Mouse (Mus musculus) kidney, embryonic 15.5 days (tissue): ENCODE results near the gene D630045J12Rik. TPM values are rescaled to one million over a fixed set of nuclear protein-coding genes. Genes with fewer than 3 reads are reported as not detected.
A peak's percentile ranks its signal among the peaks of the same experiment; 100 is the strongest.

Experiments used
- ATAC-seq: fragments of 200-750 bp; cut with Nextera tagmentation; replicated peaks from 2 replicates; pipeline ENCODE4 v1.8.0; 2017; ENCODE audit warnings: moderate TSS enrichment; ENCODE audit not compliant: low FRiP score
- H3K27ac ChIP-seq: fragments of 300-500 bp; sonication (generic); 2 replicates; pipeline ENCODE4 v1.5.1; 2015; ENCODE audit warnings: mild to moderate bottlenecking, inconsistent platforms
- H3K27me3 ChIP-seq: fragments of 300-500 bp; sonication (generic); 2 replicates; pipeline ENCODE4 v1.6.1; 2015; ENCODE audit warnings: inconsistent platforms
- H3K36me3 ChIP-seq: fragments of 300-500 bp; sonication (generic); 2 replicates; pipeline ENCODE4 v1.6.1; 2015; ENCODE audit warnings: inconsistent platforms
- H3K4me1 ChIP-seq: fragments of 300-500 bp; sonication (generic); 2 replicates; pipeline ENCODE4 v1.6.1; 2015; ENCODE audit warnings: inconsistent platforms
- H3K4me2 ChIP-seq: fragments of 300-500 bp; sonication (generic); 2 replicates; pipeline ENCODE4 v1.6.1; 2015; ENCODE audit warnings: moderate library complexity, mild to moderate bottlenecking, inconsistent platforms
- H3K4me3 ChIP-seq: fragments of 300-500 bp; sonication (generic); replicated peaks from 2 replicates; pipeline ENCODE4 v1.5.1; 2015; ENCODE audit warnings: mild to moderate bottlenecking, inconsistent platforms
- H3K9ac ChIP-seq: fragments of 300-500 bp; sonication (generic); 2 replicates; pipeline ENCODE4 v1.6.1; 2015; ENCODE audit warnings: mild to moderate bottlenecking, inconsistent platforms
- H3K9me3 ChIP-seq: fragments of 300-500 bp; sonication (generic); replicated peaks from 2 replicates; pipeline ENCODE4 v1.6.1; 2016; ENCODE audit warnings: inconsistent platforms
- WGBS: fragments of 180-500 bp; shearing (Covaris S2); methylation state at CpG from one replicate; pipeline ENCODE4 v1.1.7; 2015; ENCODE audit warnings: mixed read lengths; 5-methylcytosine and 5-hydroxymethylcytosine counted together
- polyA plus RNA-seq: library from polyadenylated mRNA; unstranded; fragments of >200 nt; fragmentation: Nextera tagmentation; extraction: Ambion mirVana; gene quantifications from 2 replicates; pipeline ENCODE4 v1.2.1, GENCODE M21; 2015

D630045J12Rik gene
- polyA plus RNA-seq: 6.7 and 7.8 TPM in 2 replicates

GRCm38 (mm10) chr6:38253736-38254641 is at the start of gene D630045J12Rik:
Gene D630045J12Rik (minus strand): TSS chr6:38254009.
- Histone ChIP-seq H3K9ac (peak within 1 kb of the TSS; percentile 89), H3K4me2 (peak within 1 kb of the TSS; percentile 82), H3K9me3 (no peaks in the 10 kb centered on the region), H3K27me3 (no peaks in the 10 kb centered on the region), H3K27ac (peak within 1 kb of the TSS; percentile 91), H3K36me3 (no peaks in the 10 kb centered on the region), H3K4me1 (peaks cover 31% of the 10 kb centered on the region), H3K4me3 (peak within 1 kb of the TSS; percentile 88)
- under 1% methylated on average over 113 of the region's 118 CpGs for WGBS
- peak; percentile 95 for ATAC-seq

- Histone ChIP-seq H3K4me2 (peak within 1 kb of the TSS; percentile 67), H3K27me3 (no peaks in the 10 kb centered on the region), H3K4me3 (peak within 1 kb of the TSS; percentile 86), H3K36me3 (peaks cover 34% of the 10 kb centered on the region), H3K9me3 (no peaks in the 10 kb centered on the region), H3K4me1 (peaks cover 11% of the 10 kb centered on the region), H3K27ac (peak within 1 kb of the TSS; percentile 98), H3K9ac (peak within 1 kb of the TSS; percentile 93)
- 0% methylated on average over 65 of the region's 70 CpGs for WGBS
- ATAC-seq: peak; percentile 99
Measured at GRCm38 (mm10) chr6:38298761-38299401, 45.1 kb upstream of the D630045J12Rik start, which contains the start of gene Zc3hav1l. Gene Zc3hav1l (minus strand): TSS chr6:38299259.

GRCm38 (mm10) chr6:38298246-38298635 is 44.4 kb upstream of the D630045J12Rik start:
- peaks cover 11% of the 10 kb centered on the region for H3K4me1 ChIP-seq
- no peaks in the 10 kb centered on the region for H3K27me3 ChIP-seq
- ATAC-seq: peak; percentile 20
- H3K36me3 ChIP-seq: peaks cover 37% of the 10 kb centered on the region
- peak overlapping the region; percentile 98 for H3K27ac ChIP-seq
- H3K9me3 ChIP-seq: no peaks in the 10 kb centered on the region
- peak overlapping the region; percentile 67 for H3K4me2 ChIP-seq
- H3K4me3 ChIP-seq: peak overlapping the region; percentile 86
- under 1% methylated on average over 10 of the region's 10 CpGs for WGBS
- peak overlapping the region; percentile 93 for H3K9ac ChIP-seq

- WGBS: 28% methylated on average over 12 of the region's 12 CpGs
- H3K9ac ChIP-seq: peak overlapping the region; percentile 93
- no peak for ATAC-seq
- peak overlapping the region; percentile 98 for H3K27ac ChIP-seq
- H3K4me2 ChIP-seq: peak overlapping the region; percentile 67
- H3K9me3 ChIP-seq: no peaks in the 10 kb centered on the region
- peaks cover 11% of the 10 kb centered on the region for H3K4me1 ChIP-seq
- H3K27me3 ChIP-seq: no peaks in the 10 kb centered on the region
- H3K36me3 ChIP-seq: peaks cover 42% of the 10 kb centered on the region
- peak overlapping the region; percentile 86 for H3K4me3 ChIP-seq
Measured at GRCm38 (mm10) chr6:38297580-38298245, 43.9 kb upstream of the D630045J12Rik start.

- no peak overlapping the region for H3K9ac ChIP-seq
- H3K27me3 ChIP-seq: no peaks in the 10 kb centered on the region
- peaks cover 82% of the 10 kb centered on the region for H3K36me3 ChIP-seq
- ATAC-seq: no peak
- no peaks in the 10 kb centered on the region for H3K9me3 ChIP-seq
- H3K4me2 ChIP-seq: no peak overlapping the region
- H3K27ac ChIP-seq: no peak overlapping the region
- no peak overlapping the region for H3K4me3 ChIP-seq
- 80% methylated on average over 3 of the region's 3 CpGs for WGBS
- H3K4me1 ChIP-seq: peaks cover 6% of the 10 kb centered on the region
Measured at GRCm38 (mm10) chr6:38293708-38294107, 39.9 kb upstream of the D630045J12Rik start.

- H3K4me2 ChIP-seq: no peak overlapping the region
- H3K9me3 ChIP-seq: no peaks in the 10 kb centered on the region
- no peak for ATAC-seq
- H3K36me3 ChIP-seq: peaks cover 89% of the 10 kb centered on the region
- H3K4me3 ChIP-seq: no peak overlapping the region
- H3K27me3 ChIP-seq: no peaks in the 10 kb centered on the region
- H3K27ac ChIP-seq: no peak overlapping the region
- H3K9ac ChIP-seq: no peak overlapping the region
- 62% methylated on average over 11 of the region's 11 CpGs for WGBS
- peaks cover 5% of the 10 kb centered on the region for H3K4me1 ChIP-seq
Measured at GRCm38 (mm10) chr6:38292871-38293646, 39.2 kb upstream of the D630045J12Rik start.

- Histone ChIP-seq H3K4me3 (no peak overlapping the region), H3K4me1 (no peaks in the 10 kb centered on the region), H3K9me3 (peaks cover 12% of the 10 kb centered on the region), H3K9ac (no peak overlapping the region), H3K36me3 (peaks cover 61% of the 10 kb centered on the region), H3K4me2 (no peak overlapping the region), H3K27me3 (no peaks in the 10 kb centered on the region), H3K27ac (no peak overlapping the region)
- no peak for ATAC-seq
- 98% methylated on average over 19 of the region's 19 CpGs for WGBS
Measured at GRCm38 (mm10) chr6:38284422-38284821, 30.6 kb upstream of the D630045J12Rik start.

- no peaks in the 10 kb centered on the region for H3K4me1 ChIP-seq
- H3K4me3 ChIP-seq: no peak overlapping the region
- ATAC-seq: no peak
- no peaks in the 10 kb centered on the region for H3K36me3 ChIP-seq
- no peaks in the 10 kb centered on the region for H3K27me3 ChIP-seq
- H3K9ac ChIP-seq: no peak overlapping the region
- no peak overlapping the region for H3K4me2 ChIP-seq
- 67% methylated on average over 7 of the region's 7 CpGs for WGBS
- no peaks in the 10 kb centered on the region for H3K9me3 ChIP-seq
- no peak overlapping the region for H3K27ac ChIP-seq
Measured at GRCm38 (mm10) chr6:38264466-38264865, 10.7 kb upstream of the D630045J12Rik start.

GRCm38 (mm10) chr6:38263393-38264159 is 9.8 kb upstream of the D630045J12Rik start:
- H3K4me1 ChIP-seq: no peaks in the 10 kb centered on the region
- no peak overlapping the region for H3K4me2 ChIP-seq
- WGBS: 62% methylated on average over 5 of the region's 5 CpGs
- no peaks in the 10 kb centered on the region for H3K36me3 ChIP-seq
- H3K27ac ChIP-seq: no peak overlapping the region
- H3K4me3 ChIP-seq: no peak overlapping the region
- H3K9me3 ChIP-seq: no peaks in the 10 kb centered on the region
- ATAC-seq: no peak
- H3K9ac ChIP-seq: no peak overlapping the region
- H3K27me3 ChIP-seq: no peaks in the 10 kb centered on the region

GRCm38 (mm10) chr6:38261877-38262276 is 8.1 kb upstream of the D630045J12Rik start:
- H3K9ac ChIP-seq: no peak overlapping the region
- no peaks in the 10 kb centered on the region for H3K4me1 ChIP-seq
- no peaks in the 10 kb centered on the region for H3K27me3 ChIP-seq
- H3K4me2 ChIP-seq: no peak overlapping the region
- no peak overlapping the region for H3K27ac ChIP-seq
- no peak for ATAC-seq
- no peaks in the 10 kb centered on the region for H3K36me3 ChIP-seq
- WGBS: 70% methylated on average over 4 of the region's 4 CpGs
- H3K9me3 ChIP-seq: no peaks in the 10 kb centered on the region
- no peak overlapping the region for H3K4me3 ChIP-seq

GRCm38 (mm10) chr6:38257506-38257905 is 3.7 kb upstream of the D630045J12Rik start:
- Histone ChIP-seq H3K4me2 (no peak overlapping the region), H3K36me3 (no peaks in the 10 kb centered on the region), H3K4me3 (no peak overlapping the region), H3K27ac (no peak overlapping the region), H3K9me3 (no peaks in the 10 kb centered on the region), H3K27me3 (no peaks in the 10 kb centered on the region), H3K9ac (no peak overlapping the region), H3K4me1 (peaks cover 14% of the 10 kb centered on the region)
- WGBS: 96% methylated on average over 8 of the region's 8 CpGs
- no peak for ATAC-seq
